Mouse (Mus musculus) brain, embryonic 14.5 days (tissue): ENCODE data around the gene Gm867. TPM values are rescaled to one million over a fixed set of nuclear protein-coding genes. Genes with fewer than 3 reads are reported as not detected.

ENCODE experiments used
- DNase-seq: peaks from one replicate; pipeline ENCODE4 v3.0.0-alpha.2; 2011; ENCODE audit warnings: low read depth
- CTCF ChIP-seq: fragments of 200-500 bp; IDR thresholded peaks from 2 replicates; pipeline ENCODE4 v1.5.1; 2012; ENCODE audit warnings: inconsistent platforms, mild to moderate bottlenecking, moderate library complexity, borderline replicate concordance; ENCODE audit not compliant: insufficient read depth, insufficient read length; ENCODE audit errors: extremely low read depth
- POLR2A ChIP-seq: fragments of 200-500 bp; IDR thresholded peaks from 2 replicates; pipeline ENCODE4 v1.6.1; 2012; ENCODE audit warnings: mild to moderate bottlenecking, inconsistent platforms, borderline replicate concordance; ENCODE audit not compliant: poor library complexity, insufficient read depth, insufficient read length, severe bottlenecking; ENCODE audit errors: extremely low read depth
- polyA plus RNA-seq: library from polyadenylated mRNA; depleted of rRNA; stranded (reverse); fragments of >200 nt; gene quantifications from 2 replicates; pipeline ENCODE4 v1.2.3, GENCODE M21; 2012; rRNA removed

The Gm867 gene
- 0.71 and 1.4 TPM in 2 replicates for polyA plus RNA-seq

DNA sequence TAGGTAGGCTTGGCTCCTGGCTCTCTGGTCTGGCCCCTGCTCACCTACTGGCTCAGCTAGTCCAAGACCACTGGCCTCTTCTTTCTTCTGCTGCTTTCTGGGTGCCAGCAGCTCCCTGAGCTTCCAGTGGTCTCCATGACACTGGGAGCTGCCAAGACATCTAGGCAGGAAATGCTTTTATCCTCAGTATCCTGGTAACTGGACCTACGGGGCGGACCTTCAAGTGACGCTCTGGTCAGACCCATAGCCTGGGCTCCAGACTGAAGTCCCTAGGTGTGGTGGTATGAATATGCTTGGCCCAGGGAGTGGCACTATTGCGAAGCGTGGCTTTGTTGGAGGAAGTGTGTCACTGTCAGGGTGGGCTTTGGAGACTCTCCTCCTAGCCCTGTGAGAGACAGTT lies at the start of gene Gm867:
Gene Gm867 (minus strand): TSS at position 153 of the 400 bp plus-strand sequence.
- no peak for DNase-seq
- TF ChIP-seq CTCF, result no peak
- TF ChIP-seq POLR2A, result no peak

DNA sequence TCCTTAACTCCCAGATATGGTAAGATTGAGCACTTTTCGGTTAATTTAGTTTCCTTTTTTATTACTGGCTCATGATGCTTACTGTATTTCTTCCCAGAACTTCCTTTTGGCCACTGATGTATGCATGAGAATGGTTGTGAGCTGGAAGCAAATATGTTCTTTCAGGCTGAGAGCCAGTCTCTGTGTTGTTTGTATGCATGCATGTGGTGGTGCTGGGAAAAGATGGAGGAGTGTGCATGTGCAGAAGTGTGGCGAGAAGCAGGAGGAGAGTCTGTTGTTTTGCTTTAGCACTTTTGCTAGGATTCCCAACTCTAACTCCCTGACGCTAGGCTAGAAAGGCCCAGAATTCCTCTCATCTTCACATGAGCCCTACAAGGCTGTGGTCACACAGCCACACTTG lies 39.0 kb upstream of the Gm867 start:
- no peak for TF ChIP-seq CTCF
- TF ChIP-seq POLR2A, result no peak
- DNase-seq, result peak; percentile 79

DNA sequence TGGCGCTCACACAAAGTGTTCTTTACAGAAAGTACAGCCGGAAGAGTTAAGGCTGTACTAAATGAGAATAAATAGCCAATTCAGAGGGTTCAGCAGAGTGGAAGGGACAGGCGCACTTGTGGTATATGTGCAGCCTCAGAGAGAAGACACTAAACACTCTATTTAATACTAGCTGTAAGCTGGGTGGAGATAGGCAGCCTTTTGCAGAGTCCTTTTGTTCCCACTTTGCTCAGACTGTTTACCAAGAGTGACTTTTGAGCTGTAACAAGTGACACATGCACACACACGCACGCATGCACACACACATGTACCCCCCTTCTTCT lies 38.3 kb upstream of the Gm867 start:
- peak; percentile 38 for DNase-seq
- no peak for TF ChIP-seq POLR2A
- no peak for TF ChIP-seq CTCF

DNA sequence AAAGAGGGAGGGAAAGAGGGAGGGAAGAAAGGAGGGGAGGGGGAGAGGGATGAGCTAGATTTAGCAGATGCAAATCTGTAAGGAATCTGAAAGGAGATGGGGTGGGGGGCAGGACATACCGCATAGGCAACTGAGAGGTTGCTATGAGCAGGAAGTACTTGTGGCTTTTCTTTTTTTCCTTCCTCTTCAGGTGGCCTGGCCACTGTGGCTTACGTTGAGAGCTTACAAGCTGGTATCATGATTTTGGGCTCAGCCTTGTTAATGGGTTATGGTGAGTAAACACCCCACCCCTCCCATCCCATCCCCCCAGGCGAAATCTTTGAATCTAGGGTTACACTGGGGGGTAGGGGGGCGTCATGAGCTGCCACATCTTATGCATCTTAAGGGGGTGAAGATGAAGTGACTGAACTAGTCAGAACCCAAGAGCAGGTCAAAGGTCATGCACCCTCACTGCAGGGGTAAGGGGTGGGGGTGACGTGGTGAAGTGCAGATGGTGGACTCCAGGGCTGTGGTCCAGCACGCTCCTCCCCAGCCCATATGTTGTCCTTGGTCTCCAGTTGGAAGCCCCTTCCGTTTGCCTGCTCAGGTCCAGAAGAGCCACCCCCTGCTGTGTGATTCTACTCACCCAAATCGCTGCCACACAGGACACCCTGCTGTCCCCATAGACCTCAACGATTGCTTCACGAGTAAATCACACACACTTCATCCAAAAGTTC lies 37.8 kb upstream of the Gm867 start:
- DNase-seq, result no peak
- no peak for TF ChIP-seq POLR2A
- TF ChIP-seq CTCF, result no peak

DNA sequence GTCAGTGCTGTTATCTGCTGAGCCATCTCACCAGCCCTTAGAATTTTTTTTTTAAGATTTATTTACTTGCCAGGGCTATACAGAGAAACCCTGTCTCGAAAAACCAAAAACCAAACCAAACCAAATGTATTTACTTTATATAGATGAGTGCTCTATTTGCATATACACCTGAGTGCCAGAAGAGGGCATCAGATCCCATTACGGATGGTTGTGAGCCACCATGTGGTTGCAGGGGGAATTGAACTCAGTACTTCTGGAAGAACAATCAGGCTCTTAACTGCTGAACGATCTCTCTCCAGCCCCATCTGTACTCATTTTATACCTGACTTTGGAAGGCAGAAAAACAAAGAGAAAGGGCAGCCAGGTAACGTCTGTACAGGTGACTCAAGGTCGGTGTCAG lies 34.7 kb upstream of the Gm867 start:
- peak; percentile 12 for DNase-seq

DNA sequence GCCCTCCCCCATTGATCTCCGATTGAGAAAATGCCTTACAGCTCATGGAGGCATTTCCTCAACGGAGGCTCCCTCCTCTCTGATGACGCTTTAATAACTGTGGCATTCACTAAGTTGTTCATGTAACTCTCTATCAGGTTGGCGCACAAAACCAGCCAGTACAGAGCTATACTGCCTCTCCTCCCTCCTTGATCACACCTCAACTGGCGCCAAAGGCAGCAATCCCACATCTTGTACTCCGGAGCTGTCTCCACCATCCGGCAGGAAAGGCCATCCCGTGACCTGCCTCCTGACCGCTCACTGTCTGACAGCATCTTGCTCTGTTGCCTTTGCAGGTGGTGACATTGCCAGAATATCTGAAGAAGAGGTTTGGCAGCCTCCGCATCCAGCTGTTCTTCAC lies 33.4 kb upstream of the Gm867 start:
- DNase-seq, result no peak
- TF ChIP-seq CTCF (no peak), POLR2A (no peak)

More for the DNA sequence above, 34.7 kb upstream of the Gm867 start:
- peak; percentile 44; the same call in 1 of the 2 replicates for TF ChIP-seq CTCF
- TF ChIP-seq POLR2A, result no peak

DNA sequence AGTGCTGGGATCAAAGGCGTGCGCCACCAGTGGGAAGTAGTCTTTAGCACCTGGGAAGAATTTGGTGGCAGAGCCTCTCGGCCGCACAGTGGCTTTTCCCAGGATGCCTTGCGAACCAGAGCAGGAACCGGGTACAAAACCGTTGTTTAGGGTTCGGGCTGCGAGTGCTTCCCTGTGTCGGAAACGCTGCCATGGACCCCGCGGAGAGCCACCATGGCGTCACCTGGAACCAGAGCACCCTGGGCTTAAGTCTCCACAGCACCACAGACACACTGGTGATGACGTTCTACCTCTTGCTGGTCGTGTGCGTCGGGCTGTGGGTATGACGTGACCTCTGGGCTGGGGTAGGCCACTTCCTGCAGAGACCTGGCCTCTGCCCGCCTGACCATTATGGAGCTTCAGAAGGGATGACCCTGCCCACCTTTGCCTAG lies 13.9 kb upstream of the Gm867 start, which contains the start of gene Gm5134:
Gene Gm5134 (plus strand): TSS at position 134 of the 431 bp plus-strand sequence.
- TF ChIP-seq POLR2A (no peak), CTCF (no peak)
- DNase-seq, result no peak

DNA sequence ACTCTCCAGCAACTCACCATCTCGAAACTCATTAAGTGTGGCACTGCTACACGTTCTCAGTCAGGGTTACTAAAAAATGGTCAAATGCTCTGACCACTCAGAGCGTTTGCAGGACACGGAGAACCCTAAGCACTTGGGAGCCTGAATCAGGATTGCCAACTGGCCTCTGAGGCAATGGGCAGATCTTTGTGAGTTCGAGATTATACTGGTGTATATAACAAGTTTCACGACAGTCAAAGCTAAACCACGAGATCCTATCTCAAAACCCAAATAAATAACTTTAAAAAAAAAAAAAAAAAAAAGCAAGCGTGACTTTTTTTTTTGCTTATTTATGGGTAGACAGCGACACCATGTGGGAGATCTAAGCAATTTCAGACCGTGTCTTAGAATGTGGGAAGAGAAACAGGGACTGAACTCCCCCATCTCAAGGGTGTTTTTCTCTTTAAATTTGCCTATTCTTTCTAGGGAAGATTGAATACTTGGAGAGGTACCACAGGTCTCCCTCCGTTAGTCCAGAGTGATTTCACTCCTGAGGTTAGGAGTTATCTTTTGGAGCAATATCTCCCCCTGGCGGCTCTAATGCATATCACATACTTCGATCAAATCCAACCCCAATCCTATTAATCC lies 11.1 kb upstream of the Gm867 start:
- TF ChIP-seq POLR2A (no peak), CTCF (peak; percentile 48; the same call in 1 of the 2 replicates)
- peak; percentile 81 for DNase-seq

DNA sequence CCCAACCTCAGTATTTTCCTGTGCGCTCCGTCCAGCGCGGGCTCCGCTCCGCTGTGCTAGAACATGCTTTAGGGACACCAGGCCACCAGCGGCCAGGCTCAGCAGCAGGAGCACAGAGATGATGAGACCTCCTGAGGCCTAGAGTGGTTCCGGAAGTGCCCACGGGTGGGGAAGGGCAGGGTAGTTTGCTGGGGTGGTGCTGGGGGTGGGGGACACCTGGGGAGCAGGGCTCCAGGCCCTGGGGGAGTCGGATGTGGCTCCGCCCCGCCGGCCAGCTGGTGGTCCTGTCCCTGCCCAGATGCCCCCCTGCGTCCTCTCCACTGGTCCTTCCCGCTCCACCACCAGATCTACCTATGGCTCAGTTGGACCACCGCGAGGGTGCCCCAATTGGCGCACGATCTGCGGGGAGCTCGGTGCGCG lies 10.3 kb upstream of the Gm867 start:
- TF ChIP-seq POLR2A (no peak), CTCF (no peak)
- DNase-seq, result peak; percentile 43

DNA sequence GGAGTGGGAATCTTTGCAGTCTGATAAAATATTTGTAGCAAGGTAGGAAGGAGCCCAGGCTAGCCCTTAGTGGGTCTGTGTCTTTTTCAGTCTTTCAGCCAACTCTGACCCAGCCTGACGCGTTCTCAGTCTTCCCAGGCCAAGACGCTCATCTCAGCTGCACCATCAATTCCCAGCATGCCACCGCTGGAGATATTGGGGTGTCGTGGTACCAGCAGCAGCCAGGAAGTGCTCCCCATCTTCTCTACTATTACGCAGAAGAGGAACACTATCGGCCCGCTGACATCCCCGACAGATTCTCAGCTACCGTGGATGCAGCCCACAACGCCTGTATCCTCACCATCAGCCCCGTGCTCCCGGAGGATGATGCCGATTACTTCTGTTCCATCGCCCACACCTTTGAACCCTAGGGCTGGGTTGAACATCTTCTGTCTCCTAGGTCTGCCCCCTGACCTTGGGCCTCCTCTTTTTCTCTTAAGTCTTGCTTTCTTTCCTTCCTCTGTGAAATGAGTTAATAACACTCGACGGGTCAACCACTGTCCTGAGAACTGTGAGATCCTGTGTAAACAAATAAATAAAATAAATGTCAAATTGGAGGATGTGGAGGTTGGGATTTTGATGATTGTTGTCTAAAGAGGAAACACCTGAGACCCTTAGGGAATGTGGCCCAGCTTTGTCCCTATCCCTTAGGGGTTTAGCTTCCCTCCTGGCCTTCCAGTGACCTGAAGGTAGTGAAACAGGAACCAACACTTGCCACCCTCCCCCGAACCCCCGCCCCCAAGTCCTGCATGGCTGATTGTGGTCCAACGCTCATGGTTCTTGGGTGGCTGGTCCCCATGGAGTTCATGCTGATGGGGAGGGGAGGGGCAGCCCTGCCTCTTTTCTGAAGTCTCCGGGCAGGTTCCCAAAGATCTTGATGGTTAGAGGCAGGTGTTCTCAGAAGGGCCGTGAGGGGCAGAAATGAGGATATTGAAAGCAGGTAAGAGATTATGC lies 8.9 kb upstream of the Gm867 start:
- no peak for DNase-seq
- TF ChIP-seq CTCF (no peak), POLR2A (no peak)

DNA sequence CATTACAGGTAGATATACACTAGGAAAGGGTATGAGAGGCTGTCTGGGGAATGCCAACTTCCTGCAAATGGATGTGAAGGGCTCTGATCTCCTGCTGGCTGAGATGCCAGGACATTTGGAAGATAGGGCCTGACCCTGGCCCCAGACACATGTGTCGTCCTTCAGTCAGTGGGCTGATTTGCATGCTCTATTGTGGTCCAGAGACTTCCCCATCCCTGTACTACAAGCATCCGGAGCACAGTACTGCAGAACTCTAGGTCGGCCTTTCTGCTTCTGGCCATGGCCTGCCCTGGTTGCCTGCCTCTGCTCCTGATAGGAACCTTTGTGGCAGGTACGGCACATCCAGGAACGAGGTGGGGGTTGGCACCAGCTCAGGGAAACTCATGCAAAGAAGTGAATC lies 7.6 kb upstream of the Gm867 start:
- no peak for DNase-seq
- TF ChIP-seq POLR2A (no peak), CTCF (no peak)
